Mouse (Mus musculus): Measurements from ENCODE around the gene Gm5862.
"Not testable (repeated sequence)": the region's sequence is repeated elsewhere in the genome, so short reads cannot be mapped to it uniquely, and the experiment has no call there.

DNA sequence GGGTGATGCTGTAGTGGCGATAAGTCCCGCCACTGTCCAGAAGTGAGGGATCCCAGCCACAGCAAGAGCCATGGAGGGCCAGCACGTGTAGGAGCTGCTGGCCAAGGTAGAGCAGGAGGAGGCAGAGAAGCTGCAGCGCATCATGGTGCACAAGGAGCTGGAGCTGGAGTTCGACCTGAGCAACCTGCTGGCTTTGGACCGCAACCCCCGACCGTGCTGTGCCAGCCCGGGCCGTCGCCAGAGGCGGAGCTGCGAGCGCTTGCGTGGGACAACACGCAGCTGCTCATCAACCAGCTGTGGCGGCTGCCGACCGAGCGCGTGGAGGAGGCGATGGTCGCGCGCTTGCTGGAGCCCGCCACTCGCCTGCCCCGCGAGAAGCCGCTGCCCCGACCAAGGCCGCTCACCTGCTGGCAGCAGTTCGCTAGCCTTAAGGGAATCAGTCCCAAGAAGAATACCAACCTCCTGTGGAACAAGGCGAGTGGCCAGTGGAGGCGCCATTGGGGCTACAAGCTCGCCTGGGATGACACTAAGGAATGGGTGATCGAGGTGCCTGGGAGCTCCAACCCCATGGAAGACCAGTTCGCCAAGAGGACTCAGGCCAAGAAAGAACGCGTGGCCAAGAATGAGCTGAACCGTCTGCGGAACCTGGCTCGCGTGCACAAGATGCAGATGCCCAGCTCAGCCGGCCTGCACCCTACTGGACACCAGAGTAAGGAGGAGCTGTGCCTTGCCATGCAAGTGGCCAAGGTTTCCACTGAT is 15.6 kb downstream of the Gm5862 start:
- not testable (repeated sequence) for TF ChIP-seq CTCF (IDR thresholded peaks at IDR 0.05; ENCODE audit: low read depth); EP300 (optimal IDR thresholded peaks at IDR 0.05)
